Mouse (Mus musculus) heart, embryonic 14.5 days (tissue): ENCODE measurements around the gene Tbc1d8b. TPM values are rescaled to one million over a fixed set of nuclear protein-coding genes. Genes with fewer than 3 reads are reported as not detected.

ENCODE experiments used
- ATAC-seq: fragments of 200-750 bp; cut with Nextera tagmentation; 2 replicates; pipeline ENCODE4 v1.8.0; 2017; ENCODE audit warnings: low read depth, moderate TSS enrichment; ENCODE audit not compliant: insufficient number of reproducible peaks, insufficient read depth, low FRiP score
- H3K27ac ChIP-seq, 2 experiments: fragments of 200-500 bp in 1 of 2; fragments of 300-500 bp in 1 of 2; sonication (generic) in 1 of 2; replicated peaks in 1 of 2; 2 replicates each; pipeline ENCODE4 v1.5.1; 2012 to 2014; ENCODE audit warnings: low read depth in 2 of 2, low read length in 2 of 2, control low read depth in 1 of 2, mild to moderate bottlenecking in 1 of 2, mixed read lengths in 1 of 2; ENCODE audit not compliant: control insufficient read depth in 1 of 2, insufficient read depth in 1 of 2
- H3K27me3 ChIP-seq: fragments of 300-500 bp; sonication (generic); 2 replicates; pipeline ENCODE4 v1.6.1; 2014; ENCODE audit warnings: mild to moderate bottlenecking, low read length, control low read depth; ENCODE audit not compliant: control insufficient read depth, insufficient read depth
- H3K36me3 ChIP-seq: fragments of 300-500 bp; sonication (generic); 2 replicates; pipeline ENCODE4 v1.6.1; 2014; ENCODE audit warnings: mild to moderate bottlenecking, control low read depth, low read length, mixed read lengths; ENCODE audit not compliant: control insufficient read depth, insufficient read depth
- H3K4me1 ChIP-seq, 2 experiments: fragments of 200-500 bp in 1 of 2; fragments of 300-500 bp in 1 of 2; sonication (generic) in 1 of 2; 2 replicates each; pipeline ENCODE4 v1.6.1; 2012 to 2014; ENCODE audit warnings: low read length in 2 of 2, control low read depth in 1 of 2, mixed read lengths in 1 of 2; ENCODE audit not compliant: control insufficient read depth in 2 of 2, insufficient read depth in 2 of 2
- H3K4me2 ChIP-seq: fragments of 300-500 bp; sonication (generic); 2 replicates; pipeline ENCODE4 v1.6.1; 2014; ENCODE audit warnings: mild to moderate bottlenecking, low read length
- H3K4me3 ChIP-seq, 2 experiments: fragments of 200-500 bp in 1 of 2; fragments of 300-500 bp in 1 of 2; sonication (generic) in 1 of 2; 2 replicates each; pipeline ENCODE4 v1.5.1; 2012 to 2014; ENCODE audit warnings: low read length in 2 of 2, mild to moderate bottlenecking in 2 of 2, control low read depth in 1 of 2, low read depth in 1 of 2, moderate library complexity in 1 of 2; ENCODE audit not compliant: control insufficient read depth in 1 of 2, insufficient read depth in 1 of 2
- H3K9ac ChIP-seq: fragments of 300-500 bp; sonication (generic); 2 replicates; pipeline ENCODE4 v1.6.1; 2014; ENCODE audit warnings: mild to moderate bottlenecking, low read length
- H3K9me3 ChIP-seq: fragments of 300-500 bp; sonication (generic); 2 replicates; pipeline ENCODE4 v1.6.1; 2016; ENCODE audit warnings: low read length, control low read depth; ENCODE audit not compliant: control insufficient read depth
- WGBS: fragments of 180-500 bp; shearing (Covaris S2); extraction: QIAGEN DNeasy Blood & Tissue Kit; methylation state at CpG from one replicate; pipeline ENCODE4 v1.1.7; 2014; 5-methylcytosine and 5-hydroxymethylcytosine counted together
- polyA plus RNA-seq: library from polyadenylated mRNA; unstranded; fragments of >200 nt; fragmentation: Nextera tagmentation; extraction: Ambion mirVana; gene quantifications from 2 replicates; pipeline ENCODE4 v1.2.1, GENCODE M21; 2014

Gene Tbc1d8b
- polyA plus RNA-seq = 2.1 and 2.7 TPM in 2 replicates

DNA sequence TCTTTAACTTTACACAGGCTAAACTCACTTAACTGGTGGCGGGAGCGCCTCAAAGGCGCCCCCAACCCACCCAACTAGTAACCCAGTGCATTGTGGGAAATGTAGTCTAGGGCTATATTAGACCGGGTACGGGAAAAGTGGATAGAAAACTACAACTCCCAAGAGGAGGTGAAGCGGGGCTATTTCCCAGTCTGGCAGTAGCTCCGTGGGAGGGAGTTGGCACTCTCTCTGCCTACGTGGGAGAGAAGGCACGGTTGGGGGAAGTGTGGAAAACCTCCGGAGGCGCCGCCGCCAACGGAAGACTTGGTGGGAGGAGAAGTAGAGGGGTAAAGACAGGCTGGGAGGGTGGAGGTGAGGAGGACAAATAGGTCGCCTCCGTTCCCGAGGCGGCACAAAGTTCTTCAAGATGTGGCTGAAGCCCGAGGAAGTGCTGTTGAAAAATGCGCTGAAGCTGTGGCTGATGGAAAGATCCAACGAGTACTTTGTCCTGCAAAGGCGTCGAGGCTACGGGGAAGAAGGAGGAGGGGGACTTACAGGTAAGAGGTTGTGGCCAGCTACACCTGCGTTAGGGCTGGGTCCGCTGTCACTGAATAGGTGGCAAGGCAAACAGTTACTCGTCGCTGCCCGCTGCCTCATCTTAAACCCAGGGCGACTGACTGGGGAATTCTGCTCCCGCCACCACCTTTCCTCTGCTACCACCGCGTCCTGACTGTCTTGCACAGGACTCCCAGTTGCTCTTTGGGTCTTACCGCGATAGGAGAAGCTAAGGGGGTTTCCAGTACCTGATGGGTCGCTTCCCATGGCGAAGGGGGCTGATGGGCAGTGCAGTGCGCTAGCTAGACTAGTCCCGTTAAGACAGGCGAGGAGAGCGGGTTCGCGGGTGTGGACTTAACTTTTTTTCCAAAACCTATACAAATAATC, at the start of gene Tbc1d8b:
TSS of gene Tbc1d8b (plus strand) at position 222 of the 921 bp plus-strand sequence.
- ATAC-seq = peak; percentile 95
- peak within 1 kb of the TSS; percentile 60 to 68 for H3K4me3 ChIP-seq
- WGBS = 14% methylated on average over 41 of the region's 43 CpGs
- no peaks in the 10 kb centered on the region for H3K36me3 ChIP-seq
- H3K27ac ChIP-seq = peak within 1 kb of the TSS; percentile 23 to 37; a peak in 3 of 4 replicates
- H3K9ac ChIP-seq = peak within 1 kb of the TSS; percentile 76
- H3K9me3 ChIP-seq = no peaks in the 10 kb centered on the region
- no peaks in the 10 kb centered on the region for H3K4me1 ChIP-seq
- H3K27me3 ChIP-seq = no peaks in the 10 kb centered on the region
- peak within 1 kb of the TSS; percentile 64 for H3K4me2 ChIP-seq

DNA sequence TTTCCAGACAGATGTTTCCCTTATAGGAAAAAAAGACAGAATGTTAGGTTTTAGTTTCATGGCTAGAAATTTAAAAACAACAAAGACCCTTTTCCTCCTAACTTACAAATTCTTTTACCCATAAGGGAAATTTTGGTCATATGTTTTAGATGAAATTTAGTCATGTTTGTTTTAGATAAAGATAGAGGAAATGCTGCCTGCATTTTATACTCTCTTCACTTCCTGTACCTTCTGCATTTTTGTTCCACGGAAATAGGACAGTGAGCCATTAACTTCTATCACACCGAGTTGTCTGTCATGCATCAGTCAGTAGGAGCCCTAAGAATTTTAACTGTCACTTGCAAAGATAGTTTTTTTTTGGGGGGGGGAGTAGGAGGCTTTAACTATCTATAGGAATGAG, 45.1 kb upstream of the Tbc1d8b start:
- no peak for ATAC-seq
- Histone ChIP-seq H3K4me3 (no peak overlapping the region), H3K9ac (no peak overlapping the region), H3K27ac (no peak overlapping the region), H3K4me1 (no peaks in the 10 kb centered on the region), H3K27me3 (no peaks in the 10 kb centered on the region), H3K9me3 (no peaks in the 10 kb centered on the region), H3K4me2 (no peak overlapping the region), H3K36me3 (no peaks in the 10 kb centered on the region)
- 25% methylated on average over 2 of the region's 2 CpGs for WGBS

DNA sequence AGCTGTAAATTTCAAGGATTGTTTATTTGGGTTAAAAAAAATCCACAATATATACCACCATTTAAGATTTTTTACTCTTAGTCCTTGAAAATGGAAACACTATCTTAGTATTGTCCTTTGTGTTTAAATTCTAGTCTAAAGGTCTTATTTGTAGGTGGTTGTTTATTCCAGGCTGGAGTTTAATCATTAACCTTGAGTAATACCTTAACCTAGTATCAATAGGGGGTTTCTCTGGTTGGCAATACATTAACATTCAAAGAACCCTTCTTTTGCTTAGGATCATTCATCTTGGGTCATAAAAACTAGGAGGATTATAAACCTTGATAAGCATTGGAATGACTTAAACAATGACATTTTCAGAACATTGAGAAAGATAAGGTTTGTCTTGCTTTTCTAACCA, 44.4 kb upstream of the Tbc1d8b start:
- no peak overlapping the region for H3K9ac ChIP-seq
- H3K4me2 ChIP-seq = no peak overlapping the region
- no peaks in the 10 kb centered on the region for H3K36me3 ChIP-seq
- no peak overlapping the region for H3K27ac ChIP-seq
- H3K27me3 ChIP-seq = no peaks in the 10 kb centered on the region
- no peaks in the 10 kb centered on the region for H3K4me1 ChIP-seq
- H3K9me3 ChIP-seq = no peaks in the 10 kb centered on the region
- H3K4me3 ChIP-seq = no peak overlapping the region
- no peak for ATAC-seq

DNA sequence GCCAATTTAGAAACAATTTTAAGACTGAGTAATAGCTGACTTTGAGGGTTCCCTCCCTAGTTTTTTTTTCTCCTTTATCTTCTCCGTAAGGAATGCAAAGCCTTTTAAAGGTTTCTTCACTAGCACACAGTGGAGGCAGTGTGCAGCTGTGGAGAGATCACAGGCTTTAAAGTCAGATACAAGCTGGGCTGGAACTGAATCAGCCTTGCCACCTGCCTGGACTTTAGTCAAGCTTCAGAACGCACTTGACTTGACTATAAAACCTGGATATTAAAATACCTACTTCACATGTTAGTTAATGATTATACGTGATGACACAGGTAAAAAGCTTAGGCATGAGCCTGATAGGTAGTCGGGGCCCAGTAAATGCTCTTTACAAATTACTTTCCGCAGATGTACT, 32.6 kb upstream of the Tbc1d8b start:
- H3K9me3 ChIP-seq = no peaks in the 10 kb centered on the region
- no peak overlapping the region for H3K9ac ChIP-seq
- no peaks in the 10 kb centered on the region for H3K27me3 ChIP-seq
- 0 out of 4 replicates have a peak, but pooled peaks cover 0 to 4% of the 10 kb centered on the region in 2 experiments for H3K4me1 ChIP-seq
- no peak overlapping the region for H3K27ac ChIP-seq
- ATAC-seq = no peak
- 62% methylated on average over 5 of the region's 5 CpGs for WGBS
- no peaks in the 10 kb centered on the region for H3K36me3 ChIP-seq
- no peak overlapping the region for H3K4me3 ChIP-seq
- no peak overlapping the region for H3K4me2 ChIP-seq

DNA sequence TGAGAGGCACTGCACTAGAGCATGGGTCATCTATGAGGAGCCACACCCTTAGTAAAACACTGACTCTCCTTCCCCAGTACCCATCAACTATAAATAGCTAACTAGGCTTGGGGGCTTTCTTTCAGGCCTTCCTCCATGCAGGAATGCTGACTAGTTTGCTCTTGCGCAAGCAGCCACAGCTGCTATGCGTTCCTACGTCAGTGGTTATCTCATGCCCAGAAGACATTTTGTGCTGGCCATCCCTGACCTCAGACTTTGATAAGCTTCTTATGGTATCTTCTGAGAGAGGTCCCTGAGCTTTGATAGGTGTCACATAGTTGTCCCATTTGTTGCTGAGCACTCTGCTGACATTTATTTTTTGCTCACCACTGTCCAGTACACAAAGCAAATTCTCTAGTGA, 31.5 kb upstream of the Tbc1d8b start:
- 61% methylated on average over 3 of the region's 3 CpGs for WGBS

DNA sequence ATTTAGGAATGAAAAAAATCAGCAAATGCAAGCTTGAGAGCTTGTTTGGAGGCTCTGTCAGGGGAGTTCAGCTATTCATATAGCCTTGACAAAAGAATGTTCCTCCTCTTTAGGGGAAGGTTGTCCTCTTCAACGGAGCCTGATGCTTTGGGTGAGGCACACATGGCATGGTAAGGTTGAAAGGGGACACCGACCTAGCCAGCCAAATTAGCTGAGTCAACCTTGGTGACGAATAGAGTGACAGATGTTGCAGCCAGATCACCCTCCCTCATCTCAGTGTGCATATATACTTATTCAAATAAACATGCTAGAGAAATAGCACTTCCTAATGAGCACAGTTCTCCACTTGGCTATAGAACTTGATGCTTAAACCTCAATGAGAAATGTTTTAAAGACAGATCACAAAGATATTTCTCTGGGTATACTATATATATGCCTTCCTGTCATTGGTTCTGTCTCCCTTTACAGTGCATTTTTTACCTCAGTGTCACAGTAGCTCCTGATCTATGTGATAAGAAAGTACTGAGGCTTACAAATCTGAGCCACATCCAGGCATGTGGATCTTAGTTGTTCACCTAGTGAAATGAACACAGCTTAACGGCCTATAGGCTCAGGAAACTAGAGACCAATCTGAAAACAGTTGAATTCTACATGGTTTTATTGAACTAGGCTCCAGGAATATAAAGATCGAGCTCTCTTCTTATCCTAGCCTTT, 30.3 kb upstream of the Tbc1d8b start:
- WGBS = 66% methylated on average over 5 of the region's 5 CpGs
- Histone ChIP-seq H3K4me1 (0 out of 4 replicates have a peak, but pooled peaks cover 0 to 4% of the 10 kb centered on the region in 2 experiments), H3K36me3 (no peaks in the 10 kb centered on the region), H3K4me2 (no peak overlapping the region), H3K9me3 (no peaks in the 10 kb centered on the region), H3K27ac (no peak overlapping the region), H3K4me3 (no peak overlapping the region), H3K9ac (no peak overlapping the region), H3K27me3 (no peaks in the 10 kb centered on the region)
- no peak for ATAC-seq

More for the DNA sequence above, 31.5 kb upstream of the Tbc1d8b start:
- H3K27ac ChIP-seq = no peak overlapping the region
- no peaks in the 10 kb centered on the region for H3K9me3 ChIP-seq
- 0 out of 4 replicates have a peak, but pooled peaks cover 0 to 4% of the 10 kb centered on the region in 2 experiments for H3K4me1 ChIP-seq
- H3K9ac ChIP-seq = no peak overlapping the region
- H3K36me3 ChIP-seq = no peaks in the 10 kb centered on the region
- H3K27me3 ChIP-seq = no peaks in the 10 kb centered on the region
- no peak overlapping the region for H3K4me3 ChIP-seq
- no peak for ATAC-seq
- no peak overlapping the region for H3K4me2 ChIP-seq

DNA sequence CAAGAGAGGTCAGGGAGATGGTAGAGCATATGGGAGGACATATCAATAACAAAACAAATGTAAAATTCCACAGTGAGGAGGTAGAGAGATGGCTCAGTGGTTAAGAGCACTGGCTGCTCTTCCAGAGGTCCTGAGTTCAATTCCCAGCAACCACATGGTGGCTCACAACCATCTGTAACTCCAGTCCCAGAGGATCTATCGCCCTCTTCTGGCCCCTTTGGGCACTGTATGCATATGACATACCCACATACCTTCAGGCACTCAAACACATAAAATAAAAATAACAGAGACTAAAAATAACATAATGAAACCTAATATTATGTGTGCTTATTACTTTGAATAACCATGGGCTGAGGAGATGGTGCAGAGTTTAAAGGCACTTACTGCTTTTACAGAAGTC, 22.7 kb upstream of the Tbc1d8b start:
- no peak overlapping the region for H3K4me3 ChIP-seq
- ATAC-seq = no peak
- 27% methylated on average over 1 of the region's 1 CpGs for WGBS

More for the DNA sequence above, 22.7 kb upstream of the Tbc1d8b start:
- Histone ChIP-seq H3K4me2 (no peak overlapping the region), H3K27me3 (no peaks in the 10 kb centered on the region), H3K4me1 (no peaks in the 10 kb centered on the region), H3K9me3 (no peaks in the 10 kb centered on the region), H3K9ac (no peak overlapping the region), H3K27ac (no peak overlapping the region), H3K36me3 (no peaks in the 10 kb centered on the region)
